Mouse (Mus musculus) inflammation-experienced regulatory T-cells, adult 6 months (primary cell): Measurements from ENCODE around the gene Nrg4. TPM values are rescaled to one million over a fixed set of nuclear protein-coding genes. Genes with fewer than 3 reads are reported as not detected.
A peak's percentile ranks its signal among the peaks of the same experiment; 100 is the strongest.
"Not testable (repeated sequence)": the region's sequence is repeated elsewhere in the genome, so short reads cannot be mapped to it uniquely, and the experiment has no call there.

Experiments used
- ATAC-seq: one replicate; pipeline ENCODE4 v1.8.0; 2017
- polyA plus RNA-seq, 3 experiments: library from polyadenylated mRNA; unstranded; fragments of 100-300 nt; shearing (Covaris generic); gene quantifications; one replicate each; pipeline ENCODE4 v1.2.1; 2017

The Nrg4 gene
- polyA plus RNA-seq, 3 experiments from 2014 or later = 2.8 to 6.7 (median 4.7) TPM

- ATAC-seq = no peak
Measured at GRCm38 (mm10) chr9:55248465-55248864, 78.2 kb downstream of the Nrg4 start.

GRCm38 (mm10) chr9:55246918-55247317 lies 79.7 kb downstream of the Nrg4 start:
- ATAC-seq = no peak

DNA sequence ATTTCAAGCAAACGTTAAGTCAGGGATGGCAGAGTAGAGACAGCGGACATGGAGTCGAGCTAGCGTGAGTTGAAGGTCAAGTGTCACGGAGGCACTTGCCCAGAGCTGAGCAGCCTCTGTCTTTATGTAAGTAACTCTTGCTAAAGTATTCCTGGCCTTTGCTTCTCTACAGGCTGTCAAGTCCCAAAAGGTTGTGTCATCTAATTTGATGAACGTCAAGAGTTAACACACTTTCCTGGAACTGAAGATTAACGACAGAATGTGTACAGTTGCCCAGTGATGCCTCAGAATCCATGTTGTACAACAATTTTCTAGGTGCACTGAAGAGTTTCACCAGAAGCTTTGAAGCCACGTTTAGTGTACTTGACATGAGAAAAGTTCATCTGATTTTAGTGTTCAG lies 80.2 kb downstream of the Nrg4 start:
- ATAC-seq = no peak

- ATAC-seq = not testable (repeated sequence)
Measured at GRCm38 (mm10) chr9:55245057-55245750, 81.4 kb downstream of the Nrg4 start.

DNA sequence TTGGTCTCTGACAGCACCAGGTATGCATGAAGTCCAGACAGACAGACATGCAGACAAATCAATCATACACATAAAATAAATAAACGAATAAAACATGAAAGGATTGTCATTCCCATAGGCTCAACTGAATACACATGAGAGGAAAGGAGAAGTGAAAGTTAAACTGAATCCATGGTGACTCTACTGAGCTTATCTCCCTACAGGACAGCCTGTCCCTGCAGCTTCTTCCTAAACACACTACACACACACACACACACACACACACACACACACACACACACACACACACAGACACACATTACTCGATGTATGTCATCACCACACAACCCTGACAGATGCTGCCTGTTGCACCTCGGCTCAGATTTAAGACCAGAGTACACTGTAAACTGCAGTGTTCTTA lies 82.6 kb downstream of the Nrg4 start:
- ATAC-seq = no peak

GRCm38 (mm10) chr9:55243280-55243679 lies 83.4 kb downstream of the Nrg4 start:
- ATAC-seq = no peak

DNA sequence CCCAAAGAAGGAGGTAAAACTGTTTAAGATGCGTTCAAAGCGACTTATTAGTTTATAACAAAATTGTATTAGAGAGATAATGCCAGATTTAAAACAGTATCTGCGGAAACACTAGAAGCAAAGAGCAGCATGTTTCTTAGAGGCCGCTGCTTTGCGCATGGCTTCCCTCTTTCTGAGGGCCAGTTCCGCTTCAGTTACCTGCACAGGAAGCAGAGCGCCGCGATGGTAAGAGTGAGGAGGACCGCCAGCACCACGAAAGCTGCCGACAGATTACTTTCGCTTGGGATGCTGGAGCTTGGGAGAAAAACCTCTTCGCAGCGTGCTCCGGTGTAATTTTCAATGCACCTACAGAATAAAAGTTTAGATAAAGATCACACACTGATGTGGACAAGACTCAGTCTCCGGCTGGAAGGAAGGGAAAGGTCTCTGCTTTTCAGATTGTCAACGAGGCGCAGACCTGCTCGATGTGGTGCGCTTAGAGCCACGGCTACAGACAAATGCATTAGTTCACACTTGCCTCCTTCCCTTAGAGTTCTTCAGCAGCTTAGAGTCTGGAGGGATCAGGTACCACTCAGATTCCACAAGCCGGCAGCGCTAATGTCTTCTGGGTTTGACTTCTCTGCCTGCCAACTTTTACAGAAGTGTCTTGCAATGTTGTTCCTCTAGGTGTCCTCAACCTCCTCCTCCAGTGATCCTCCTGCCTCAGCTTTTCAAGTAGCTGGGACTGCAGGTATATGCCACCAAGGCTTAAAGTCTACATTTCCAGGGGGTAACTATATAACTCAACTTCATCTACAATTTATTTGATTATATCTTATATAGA lies 84.6 kb downstream of the Nrg4 start:
- peak; percentile 50 for ATAC-seq

- no peak for ATAC-seq
Measured at GRCm38 (mm10) chr9:55240852-55241251, 85.8 kb downstream of the Nrg4 start.

- no peak for ATAC-seq
Measured at GRCm38 (mm10) chr9:55236235-55237165, 90.1 kb downstream of the Nrg4 start.

GRCm38 (mm10) chr9:55233076-55233475 lies 93.6 kb downstream of the Nrg4 start:
- not testable (repeated sequence) for ATAC-seq

- no peak for ATAC-seq
Measured at GRCm38 (mm10) chr9:55232586-55232985, 94.1 kb downstream of the Nrg4 start.

DNA sequence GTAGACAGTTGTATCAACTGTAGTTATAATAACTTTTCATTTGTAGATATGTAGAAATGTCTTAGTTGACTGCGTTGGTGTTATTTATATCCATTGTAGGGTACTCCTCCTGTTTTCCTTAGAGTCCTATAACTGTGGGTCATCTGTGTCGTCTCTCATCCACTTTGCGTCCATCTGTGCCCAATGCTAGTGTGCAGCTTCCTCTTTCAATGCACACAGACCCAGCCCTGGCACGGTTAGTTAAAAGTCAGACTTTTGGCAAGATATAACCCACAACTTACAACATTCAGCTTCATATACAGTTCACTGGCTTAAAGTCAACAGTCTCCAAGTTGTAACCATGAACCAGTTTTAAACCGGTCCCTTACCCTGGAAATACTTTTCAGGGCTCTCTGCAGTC lies 94.5 kb downstream of the Nrg4 start:
- ATAC-seq = no peak

DNA sequence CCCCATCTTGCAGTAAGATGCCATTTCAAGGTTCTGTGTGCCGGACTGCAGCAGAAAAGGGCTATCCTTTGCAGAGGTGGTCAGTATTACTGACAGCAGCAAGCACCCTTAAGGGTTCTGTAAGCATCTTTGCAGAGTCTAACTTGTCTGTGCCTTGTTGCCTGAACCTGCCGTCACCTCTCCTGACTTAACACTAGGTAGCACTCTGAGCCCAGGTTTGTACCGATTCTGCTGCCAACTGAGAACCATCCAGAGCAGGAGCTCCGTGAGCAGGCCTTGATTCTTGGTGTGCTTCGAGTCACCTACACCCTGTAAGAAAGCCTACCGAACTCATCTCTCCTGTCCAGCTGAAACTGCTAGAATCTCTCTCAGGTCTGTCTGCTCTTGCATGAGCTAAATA lies 95.1 kb downstream of the Nrg4 start:
- ATAC-seq = no peak

DNA sequence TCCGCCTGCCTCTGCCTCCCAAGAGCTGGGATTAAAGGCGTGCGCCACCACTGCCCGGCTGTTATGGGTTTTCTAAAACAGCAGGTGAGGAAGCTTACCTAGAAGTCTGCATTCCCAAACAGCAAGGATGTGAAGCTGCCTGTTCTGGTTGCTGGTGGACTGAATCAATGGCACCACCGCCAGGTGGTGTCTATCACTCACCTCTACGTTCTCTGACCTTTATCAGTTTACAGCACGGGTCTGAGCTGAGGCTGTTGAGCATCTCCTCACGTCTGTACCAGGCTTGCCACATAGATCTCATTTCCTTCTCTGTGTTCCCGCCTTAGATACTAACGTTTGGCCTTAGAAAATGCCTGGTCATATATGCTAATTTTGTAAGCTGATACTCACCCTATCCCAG lies 97.6 kb downstream of the Nrg4 start:
- ATAC-seq = no peak

DNA sequence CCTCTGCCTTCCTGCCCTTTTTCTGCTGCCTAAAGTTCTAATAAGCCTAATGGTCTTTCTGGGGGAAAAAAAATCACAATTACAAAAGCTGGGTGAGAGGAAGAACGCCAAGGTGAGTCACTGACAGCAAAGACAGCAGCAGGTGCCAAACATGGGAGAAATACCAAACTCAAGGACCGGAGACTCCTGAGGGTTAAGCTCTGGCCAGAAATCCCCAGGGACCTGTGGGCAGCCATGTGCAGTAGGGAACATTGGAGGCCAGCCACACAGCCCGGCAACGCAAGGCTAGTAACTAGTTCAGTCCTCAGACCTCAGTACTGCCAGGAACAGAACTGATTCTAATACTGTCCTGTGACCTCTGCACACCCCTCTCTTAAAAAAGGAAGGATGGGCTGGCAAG lies 98.5 kb downstream of the Nrg4 start:
- no peak for ATAC-seq

GRCm38 (mm10) chr9:55226251-55226650 lies 100.4 kb downstream of the Nrg4 start:
- ATAC-seq = no peak

DNA sequence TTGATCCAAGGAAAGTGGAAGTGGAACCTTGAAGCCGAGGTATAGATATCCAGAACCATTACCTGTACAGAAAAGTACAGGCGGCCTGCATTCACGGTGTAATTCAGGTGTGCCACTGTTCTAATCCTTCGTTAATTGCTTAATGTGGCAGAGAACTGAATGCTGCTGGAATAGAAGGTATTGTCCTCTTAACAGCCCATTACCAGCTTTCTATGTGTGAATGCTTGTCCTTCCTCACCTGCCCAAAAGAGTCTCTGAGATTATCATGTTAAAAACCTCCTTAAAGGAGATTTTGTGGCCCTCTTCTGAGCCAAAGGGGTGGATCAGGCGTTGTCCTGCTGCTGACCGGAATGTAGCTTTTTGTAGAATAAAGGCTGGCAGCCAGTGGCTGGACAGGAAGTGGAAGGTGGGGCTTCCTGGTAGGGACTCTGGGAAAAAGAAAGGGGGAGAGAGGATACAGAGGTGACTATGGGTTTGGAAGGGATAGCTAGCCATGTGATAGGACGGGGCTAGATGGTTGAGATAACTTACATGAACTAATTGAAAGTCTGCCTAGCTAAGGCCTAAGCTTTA lies 101.4 kb downstream of the Nrg4 start:
- no peak for ATAC-seq

DNA sequence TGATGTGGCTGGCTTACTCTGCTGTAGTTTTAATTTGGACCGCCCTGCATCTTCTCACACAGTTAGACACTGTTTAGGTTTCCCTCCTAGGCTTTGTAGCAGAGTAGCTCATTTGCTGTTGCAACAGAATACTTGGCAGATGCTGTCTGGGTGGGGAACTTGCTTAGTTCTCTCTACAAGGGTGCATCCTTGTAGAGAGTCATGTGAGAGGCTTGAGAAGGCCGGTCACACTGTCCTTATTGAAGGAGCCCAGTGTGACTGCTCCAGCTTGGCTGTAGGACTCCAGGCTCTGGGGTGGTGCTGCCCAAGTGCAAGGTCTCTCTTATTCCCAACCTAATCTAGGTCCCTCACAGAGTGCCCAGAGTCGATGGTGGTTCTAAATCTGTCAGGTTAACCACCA lies 109.3 kb downstream of the Nrg4 start:
- ATAC-seq = no peak

DNA sequence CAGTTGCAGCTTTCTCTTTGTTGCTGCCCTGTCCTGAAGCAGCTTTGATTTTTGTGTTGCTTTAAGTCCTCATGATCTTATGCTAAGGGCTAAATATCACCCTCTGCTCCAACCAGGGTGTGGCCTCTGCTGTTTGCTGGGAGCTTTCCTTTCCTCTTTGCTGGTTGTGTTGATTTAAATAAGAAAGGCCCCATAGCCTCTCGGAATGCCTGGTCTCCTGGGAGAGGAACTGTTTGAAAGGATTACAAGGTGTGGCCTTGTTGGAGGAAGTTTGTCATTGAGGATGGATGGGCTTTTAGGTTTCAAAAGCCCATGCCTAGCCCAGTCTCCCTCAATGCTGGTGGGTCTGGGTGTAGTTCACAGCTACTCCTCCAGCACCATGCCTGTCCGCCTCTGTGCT lies 110.6 kb downstream of the Nrg4 start:
- no peak for ATAC-seq

DNA sequence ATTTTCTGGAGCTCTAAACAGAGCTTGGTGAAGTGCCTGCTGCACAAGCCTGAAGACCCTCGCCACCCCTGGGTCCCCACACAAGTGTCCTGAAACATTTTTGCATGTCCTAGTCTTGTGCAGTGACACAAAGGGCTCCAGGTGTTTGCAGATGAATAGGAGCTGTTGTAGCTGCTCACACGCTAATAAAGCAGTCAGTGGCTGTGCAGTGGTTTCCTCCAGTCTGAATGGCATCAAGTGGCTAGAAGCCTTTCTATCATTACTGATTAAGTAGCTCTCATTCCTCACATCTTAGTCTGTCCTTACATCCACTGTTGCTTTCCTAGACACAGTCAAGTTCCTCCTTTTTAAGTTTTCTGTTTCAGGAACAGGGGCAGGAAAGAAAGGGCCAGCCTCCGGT lies 111.0 kb downstream of the Nrg4 start:
- ATAC-seq = no peak

DNA sequence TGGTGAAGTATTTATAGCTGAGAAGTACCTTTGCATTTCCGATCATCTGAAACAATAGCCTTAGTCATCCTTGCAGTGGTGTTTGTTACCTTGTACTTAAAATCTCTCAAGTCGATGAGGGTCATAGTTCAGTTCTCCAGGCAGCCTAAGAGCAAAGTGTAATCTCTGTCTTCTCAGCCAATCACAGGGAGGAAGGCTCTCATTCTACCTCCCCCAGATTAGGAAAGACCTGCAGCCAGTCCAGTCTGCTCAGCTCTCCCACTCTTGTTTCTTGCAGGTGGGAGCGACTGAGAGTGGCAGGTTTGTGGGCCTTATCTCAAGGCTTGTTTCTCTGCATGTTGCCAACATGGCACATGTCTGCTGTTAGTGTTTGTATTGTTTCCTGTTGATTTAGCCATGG lies 111.6 kb downstream of the Nrg4 start:
- ATAC-seq = no peak

- ATAC-seq = no peak
Measured at GRCm38 (mm10) chr9:55213396-55213795, 113.2 kb downstream of the Nrg4 start.

DNA sequence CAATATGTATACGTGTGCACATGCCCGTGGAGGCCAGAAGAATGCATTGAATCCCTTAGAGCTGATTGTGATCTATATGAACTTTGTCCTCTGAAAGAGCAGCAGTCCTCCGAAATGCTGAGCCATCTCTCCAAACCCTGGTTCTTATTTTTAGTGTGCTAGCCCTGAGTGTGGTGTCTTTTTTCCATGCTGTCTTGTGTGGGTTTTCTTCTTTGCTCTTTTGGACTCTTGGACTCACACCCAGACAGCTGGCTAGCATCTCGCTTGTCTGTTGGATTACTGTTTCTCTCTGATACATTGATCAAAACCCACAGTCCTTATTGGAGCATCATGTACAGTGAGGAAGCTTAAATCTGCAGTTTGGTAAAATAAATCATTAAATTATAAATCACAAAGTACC lies 115.0 kb downstream of the Nrg4 start:
- ATAC-seq = no peak
